Mouse (Mus musculus) small intestine, adult 2 months (tissue): ENCODE results near the gene 4930451I11Rik.

Source experiments
- CTCF ChIP-seq: fragments of 200-500 bp; IDR thresholded peaks from 2 replicates; pipeline ENCODE4 v1.5.1; 2012; ENCODE audit warnings: low read depth, mild to moderate bottlenecking, control low read depth, inconsistent platforms, low read length, moderate library complexity, mixed read lengths; ENCODE audit not compliant: insufficient replicate concordance, insufficient read length; ENCODE audit errors: extremely low read depth
- POLR2A ChIP-seq: fragments of 200-500 bp; IDR thresholded peaks from 2 replicates; pipeline ENCODE4 v1.6.1; 2012; ENCODE audit warnings: low read depth, mild to moderate bottlenecking, control low read depth, inconsistent platforms, low read length, moderate library complexity

DNA sequence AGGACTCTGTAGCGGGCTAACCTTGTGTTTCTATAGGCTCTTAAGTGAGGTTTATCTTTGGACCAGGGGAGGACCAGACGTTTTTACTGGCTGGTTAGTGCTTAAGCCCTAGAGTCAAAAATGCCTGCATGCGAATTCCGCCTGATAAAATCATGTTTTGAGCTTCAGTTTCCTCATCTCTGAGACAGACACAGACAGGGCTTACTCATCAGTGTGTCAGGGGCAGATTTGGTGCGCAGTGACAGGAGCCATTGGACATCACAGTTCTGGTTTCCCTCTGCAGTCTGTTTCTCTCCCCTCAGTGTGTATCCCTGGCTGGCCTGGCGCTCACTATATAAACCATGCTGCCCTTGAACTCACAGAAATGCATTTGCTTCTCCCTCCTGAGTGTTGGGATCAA lies 28.3 kb downstream of the 4930451I11Rik start:
- TF ChIP-seq CTCF, result no peak
- TF ChIP-seq POLR2A, result no peak
